In genomic region chr1:180905876-180906275, GRCm38 (mm10) we compare ENCODE assay signal across 9 mouse cellular contexts. TPM values are rescaled to one million over a fixed set of nuclear protein-coding genes. Genes with fewer than 3 reads are reported as not detected.
DNase-seq lines count a peak whose midpoint lies in the region; ATAC-seq and TF ChIP-seq lines count a peak whose summit lies in the region.
"Had no signal": no experiment of that assay in that cellular context is flagged by ENCODE, and none has a peak within 500 bp of the region (broad histone marks: within the 10 kb centered on the region; RNA-seq: fewer than 3 reads in every experiment).

No protein-coding gene starts in this region.

- peaks cover 20% of the 10 kb centered on the region for H3K4me1 ChIP-seq in embryonic facial prominence, embryonic 13.5 days
- H3K4me1 ChIP-seq in intestine, embryonic 15.5 days (replicated peaks) = peaks cover 14% of the 10 kb centered on the region; the same call in 1 of the 2 replicates
- H3K4me1 ChIP-seq in midbrain, embryonic 15.5 days = peaks cover 23% of the 10 kb centered on the region
- H3K4me1 ChIP-seq in kidney, adult 2 months (ENCODE audit: control insufficient read depth, insufficient read depth, low read length) = peaks cover 4% of the 10 kb centered on the region; the same call in 1 of the 2 replicates

- no peak for TF ChIP-seq POLR2A in kidney, adult 2 months (IDR thresholded peaks at IDR 0.05; ENCODE audit: low read depth, low read length)

- no peaks in the 10 kb centered on the region for H3K9me3 ChIP-seq in embryonic facial prominence, embryonic 13.5 days
- no peaks in the 10 kb centered on the region for H3K9me3 ChIP-seq in intestine, embryonic 15.5 days
- no peaks in the 10 kb centered on the region for H3K9me3 ChIP-seq in midbrain, embryonic 15.5 days

- WGBS in embryonic facial prominence, embryonic 13.5 days = 94% methylated on average over 17 of the region's 17 CpGs
- WGBS in intestine, embryonic 15.5 days = 93% methylated on average over 17 of the region's 17 CpGs
- WGBS in midbrain, embryonic 15.5 days = 95% methylated on average over 17 of the region's 17 CpGs
- WGBS in kidney, adult 2 months = 94% methylated on average over 17 of the region's 17 CpGs

- H3K4me2 ChIP-seq in embryonic facial prominence, embryonic 13.5 days = peak overlapping the region; percentile 84
- peak overlapping the region; percentile 82 for H3K4me2 ChIP-seq in intestine, embryonic 15.5 days (replicated peaks)
- H3K4me2 ChIP-seq in midbrain, embryonic 15.5 days = peak overlapping the region; percentile 89

- peaks cover 34% of the 10 kb centered on the region for H3K36me3 ChIP-seq in embryonic facial prominence, embryonic 13.5 days
- H3K36me3 ChIP-seq in intestine, embryonic 15.5 days = peaks cover 17% of the 10 kb centered on the region; the same call in 1 of the 2 replicates
- H3K36me3 ChIP-seq in midbrain, embryonic 15.5 days (replicated peaks) = peaks cover 6% of the 10 kb centered on the region; the same call in 1 of the 2 replicates
- H3K36me3 ChIP-seq in kidney, adult 2 months (ENCODE audit: control insufficient read depth, insufficient read depth, low read length) = no peaks in the 10 kb centered on the region; the same call in none of the 2 replicates

- no peak for ATAC-seq in embryonic facial prominence, embryonic 13.5 days (ENCODE audit: insufficient number of reproducible peaks, insufficient read depth, low FRiP score, low TSS enrichment, low read depth)
- ATAC-seq in intestine, embryonic 15.5 days = no peak
- ATAC-seq in midbrain, embryonic 15.5 days (replicated peaks) = no peak

- TF ChIP-seq CTCF in layer of hippocampus, adult 2 months (conservative IDR thresholded peaks at IDR 0.05) = no peak
- no peak for TF ChIP-seq CTCF in kidney, adult 2 months (conservative IDR thresholded peaks at IDR 0.05; ENCODE audit: insufficient read depth, insufficient read length, low read depth, low read length)
- TF ChIP-seq CTCF in left cerebral cortex, adult 2 months (IDR thresholded peaks at IDR 0.05) = no peak

- peak overlapping the region; percentile 76; the same call in 1 of the 2 replicates for H3K4me3 ChIP-seq in layer of hippocampus, adult 2 months
- H3K4me3 ChIP-seq in embryonic facial prominence, embryonic 13.5 days = peak overlapping the region; percentile 93; the same call in 1 of the 2 replicates
- no peak overlapping the region for H3K4me3 ChIP-seq in intestine, embryonic 15.5 days (replicated peaks)
- no peak overlapping the region; the same call in 1 of the 2 replicates for H3K4me3 ChIP-seq in midbrain, embryonic 15.5 days
- no peak overlapping the region for H3K4me3 ChIP-seq in kidney, adult 2 months (ENCODE audit: insufficient read depth, low read depth, low read length)
- H3K4me3 ChIP-seq in left cerebral cortex, adult 2 months = no peak overlapping the region

- no peak for DNase-seq in layer of hippocampus, adult 2 months (ENCODE audit: low spot score in 2 of 2)
- DNase-seq in layer of hippocampus, adult 8-10 months (ENCODE audit: low spot score in 2 of 2) = no peak
- no peak for DNase-seq in kidney, postnatal 10 days
- no peak for DNase-seq in kidney, adult 2 months
- DNase-seq in left cerebral cortex, adult 2 months (ENCODE audit: extremely low spot score in 1 of 2, low spot score in 2 of 2) = no peak
- DNase-seq: spleen, adult 18-20 months had no signal

- H3K27ac ChIP-seq in layer of hippocampus, adult 2 months = no peak overlapping the region
- no peak overlapping the region for H3K27ac ChIP-seq in embryonic facial prominence, embryonic 13.5 days
- H3K27ac ChIP-seq in intestine, embryonic 15.5 days = no peak overlapping the region
- no peak overlapping the region for H3K27ac ChIP-seq in midbrain, embryonic 15.5 days
- no peak overlapping the region for H3K27ac ChIP-seq in kidney, adult 2 months (ENCODE audit: insufficient read depth, low read depth, low read length)
- H3K27ac ChIP-seq in left cerebral cortex, adult 2 months = no peak overlapping the region

- peak overlapping the region; percentile 94 for H3K9ac ChIP-seq in embryonic facial prominence, embryonic 13.5 days
- no peak overlapping the region for H3K9ac ChIP-seq in intestine, embryonic 15.5 days
- H3K9ac ChIP-seq in midbrain, embryonic 15.5 days = no peak overlapping the region

- no peaks in the 10 kb centered on the region for H3K27me3 ChIP-seq in embryonic facial prominence, embryonic 13.5 days
- H3K27me3 ChIP-seq in intestine, embryonic 15.5 days (replicated peaks) = no peaks in the 10 kb centered on the region
- H3K27me3 ChIP-seq in midbrain, embryonic 15.5 days (replicated peaks) = no peaks in the 10 kb centered on the region
- no peaks in the 10 kb centered on the region for H3K27me3 ChIP-seq in kidney, adult 2 months (replicated peaks; ENCODE audit: control insufficient read depth, insufficient read depth, low read length)

- intact Hi-C loops in left cerebral cortex, adult 2 months (cut with DNase I) = no loop called here

RNA-seq across cellular contexts. Expression of gene Pycr2, which starts 1.8 kb away (rescaled TPM):
- 10 to 100 TPM; 42.9 to 44.9 TPM for total RNA-seq in layer of hippocampus, adult 2 months (2021)
- 10 to 100 TPM; 36.2 to 39.7 (median 39.3) TPM for total RNA-seq in layer of hippocampus, adult 8-10 months (2022)
- 98.7 and 109 TPM in 2 replicates for polyA plus RNA-seq in embryonic facial prominence, embryonic 13.5 days (2015; fragmentation: Nextera tagmentation; extraction: Ambion mirVana)
- polyA plus RNA-seq in intestine, embryonic 15.5 days (2015; fragmentation: Nextera tagmentation; extraction: Ambion mirVana) = 71.4 and 82.4 TPM in 2 replicates
- 76.7 and 79.8 TPM in 2 replicates for polyA plus RNA-seq in midbrain, embryonic 15.5 days (2015; fragmentation: Nextera tagmentation; extraction: Ambion mirVana)
- 20.9 and 24.1 TPM in 2 replicates for polyA plus RNA-seq in kidney, adult 2 months (2012; rRNA removed)
- 10 to 100 TPM; 26.7 to 28.3 TPM for total RNA-seq in left cerebral cortex, adult 2 months (2021)

RNA-seq across cellular contexts. Expression of gene Lefty2, which starts 13.0 kb away (rescaled TPM):
- total RNA-seq in layer of hippocampus, adult 2 months (2021) = 1 to 10 TPM; 1.4 to 2.0 TPM
- total RNA-seq in layer of hippocampus, adult 8-10 months (2022) = 1 to 10 TPM in 2 of 4 experiments, under 1 TPM in 2; 0.68 to 3.4 (median 1.7) TPM
- polyA plus RNA-seq in embryonic facial prominence, embryonic 13.5 days (2015; fragmentation: Nextera tagmentation; extraction: Ambion mirVana) = 0.11 and 0.48 TPM in 2 replicates
- 0.05 and 0.09 TPM in 2 replicates for polyA plus RNA-seq in intestine, embryonic 15.5 days (2015; fragmentation: Nextera tagmentation; extraction: Ambion mirVana)
- 2.4 and 2.5 TPM in 2 replicates for polyA plus RNA-seq in midbrain, embryonic 15.5 days (2015; fragmentation: Nextera tagmentation; extraction: Ambion mirVana)
- polyA plus RNA-seq in kidney, adult 2 months (2012; rRNA removed) = not detected in 2 replicates
- total RNA-seq in left cerebral cortex, adult 2 months (2021) = under 1 TPM; 0.61 to 0.84 TPM

RNA-seq across cellular contexts. Expression of gene Lefty1, which starts 28.9 kb away (rescaled TPM):
- 10 to 100 TPM; 11.4 to 12.9 TPM for total RNA-seq in layer of hippocampus, adult 2 months (2021)
- 1 to 10 TPM; 6.6 to 8.4 (median 7.8) TPM for total RNA-seq in layer of hippocampus, adult 8-10 months (2022)
- polyA plus RNA-seq in embryonic facial prominence, embryonic 13.5 days (2015; fragmentation: Nextera tagmentation; extraction: Ambion mirVana) = 1.6 and 2.1 TPM in 2 replicates
- 2.2 and 2.4 TPM in 2 replicates for polyA plus RNA-seq in intestine, embryonic 15.5 days (2015; fragmentation: Nextera tagmentation; extraction: Ambion mirVana)
- 0.22 and 0.28 TPM in 2 replicates for polyA plus RNA-seq in midbrain, embryonic 15.5 days (2015; fragmentation: Nextera tagmentation; extraction: Ambion mirVana)
- polyA plus RNA-seq in kidney, adult 2 months (2012; rRNA removed) = 2.9 and 3.8 TPM in 2 replicates
- total RNA-seq in left cerebral cortex, adult 2 months (2021) = under 1 TPM in 1 of 2 experiments, not detected in 1; 0.77 TPM

RNA-seq across cellular contexts. Expression of gene Tmem63a, which starts 36.3 kb away (rescaled TPM):
- 10 to 100 TPM; 20.4 to 23.8 TPM for total RNA-seq in layer of hippocampus, adult 2 months (2021)
- total RNA-seq in layer of hippocampus, adult 8-10 months (2022) = 10 to 100 TPM; 25.6 to 39.3 (median 29.1) TPM
- polyA plus RNA-seq in embryonic facial prominence, embryonic 13.5 days (2015; fragmentation: Nextera tagmentation; extraction: Ambion mirVana) = 13.6 and 13.7 TPM in 2 replicates
- polyA plus RNA-seq in intestine, embryonic 15.5 days (2015; fragmentation: Nextera tagmentation; extraction: Ambion mirVana) = 15.0 and 15.8 TPM in 2 replicates
- 1.4 and 1.8 TPM in 2 replicates for polyA plus RNA-seq in midbrain, embryonic 15.5 days (2015; fragmentation: Nextera tagmentation; extraction: Ambion mirVana)
- polyA plus RNA-seq in kidney, adult 2 months (2012; rRNA removed) = 26.7 and 28.7 TPM in 2 replicates
- total RNA-seq in left cerebral cortex, adult 2 months (2021) = 10 to 100 TPM; 15.4 to 16.3 TPM

RNA-seq across cellular contexts. Expression of gene Sde2, which starts 54.9 kb away (rescaled TPM):
- 10 to 100 TPM; 22.9 TPM for total RNA-seq in layer of hippocampus, adult 2 months (2021)
- 10 to 100 TPM; 22.3 to 24.9 (median 22.6) TPM for total RNA-seq in layer of hippocampus, adult 8-10 months (2022)
- 36.0 and 42.7 TPM in 2 replicates for polyA plus RNA-seq in embryonic facial prominence, embryonic 13.5 days (2015; fragmentation: Nextera tagmentation; extraction: Ambion mirVana)
- 31.5 and 31.7 TPM in 2 replicates for polyA plus RNA-seq in intestine, embryonic 15.5 days (2015; fragmentation: Nextera tagmentation; extraction: Ambion mirVana)
- 29.0 and 30.9 TPM in 2 replicates for polyA plus RNA-seq in midbrain, embryonic 15.5 days (2015; fragmentation: Nextera tagmentation; extraction: Ambion mirVana)
- polyA plus RNA-seq in kidney, adult 2 months (2012; rRNA removed) = 6.2 and 8.4 TPM in 2 replicates
- total RNA-seq in left cerebral cortex, adult 2 months (2021) = 10 to 100 TPM; 23.4 to 24.5 TPM

Comparison
In these comparisons a context has a peak if more than half of its experiments do, and no peak if none do; other contexts are left out.
1. H3K4me3 ChIP-seq: peak in layer of hippocampus, adult 2 months (single experiment) and embryonic facial prominence, embryonic 13.5 days (single experiment); none in intestine, embryonic 15.5 days (single experiment), midbrain, embryonic 15.5 days (single experiment), kidney, adult 2 months (single experiment) and left cerebral cortex, adult 2 months (single experiment).
2. Peak in every context shown above with its lines, with median percentiles within 50 percentile points of each other: H3K4me2 ChIP-seq.